Mouse (Mus musculus): ENCODE measurements around the gene Zfp433. TPM values are rescaled to one million over a fixed set of nuclear protein-coding genes. Genes with fewer than 3 reads are reported as not detected.

The Zfp433 gene
- total RNA-seq (2023): 10 to 100 TPM in 1 of 2 experiments, 1 to 10 TPM in 1; 9.9 to 10.1 TPM

GRCm38 (mm10) chr10:81704531-81705301 is at the start of gene Zfp433:
Gene Zfp433 (plus strand): TSS chr10:81704825.

DNA sequence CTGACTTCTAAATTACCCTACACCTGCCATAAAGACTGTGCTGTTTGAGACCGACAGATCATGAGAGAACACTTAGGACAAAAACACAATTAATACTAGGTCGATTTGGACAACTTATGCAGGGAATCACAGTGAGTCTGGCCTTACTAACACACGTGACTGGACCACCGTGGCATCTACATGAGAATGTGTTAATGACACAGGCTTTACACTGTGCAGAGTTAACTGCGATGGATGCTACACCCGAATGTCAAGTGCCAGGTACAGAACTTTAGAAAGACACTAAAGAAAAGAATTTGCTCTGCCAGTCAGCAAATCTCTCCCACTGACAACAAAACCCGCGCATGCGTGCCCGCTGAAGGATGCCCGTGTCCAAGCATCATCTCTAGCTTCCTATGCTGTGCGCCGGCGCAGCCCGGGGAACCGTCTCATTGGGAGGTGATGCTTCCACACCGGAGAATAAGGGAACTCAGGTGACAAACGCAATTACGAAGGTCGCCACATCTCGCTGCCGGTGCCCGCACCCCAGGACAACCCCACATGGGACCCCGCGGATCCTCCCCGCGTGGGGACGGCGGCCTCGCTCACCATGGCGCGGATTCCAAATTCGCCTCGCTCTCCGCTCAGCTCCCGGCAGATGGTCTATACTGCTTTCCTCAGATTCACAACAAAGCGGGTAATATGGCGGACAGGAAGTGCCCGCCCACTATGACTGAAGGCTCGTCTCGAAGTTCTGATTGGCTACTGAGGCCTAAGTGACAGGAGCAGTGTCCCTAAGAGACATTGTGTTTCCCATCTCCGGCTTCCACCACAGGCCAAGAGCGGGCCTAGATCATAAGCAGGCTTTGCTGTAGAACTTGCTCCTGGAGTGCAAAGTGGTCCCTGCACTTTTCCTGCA is 66.1 kb downstream of the Zfp433 start, which contains the start of gene Gm3055:
Gm3055 (minus strand) TSS at position 656 of the 898 bp plus-strand sequence.

Other genes with a start within 250 kb of the Zfp433 start
- gene Nfic, start 249.2 kb upstream of the Zfp433 start, total RNA-seq (2023): 10 to 100 TPM; 18.7 to 22.7 TPM
- gene Celf5, start 222.1 kb upstream of the Zfp433 start, total RNA-seq (2023): under 1 TPM in 1 of 2 experiments, not detected in 1; 0.44 TPM
- gene Ncln, start 208.4 kb upstream of the Zfp433 start, total RNA-seq (2023): 100 to 1,000 TPM; 203 to 223 TPM
- 100 to 1,000 TPM; 155 to 169 TPM for gene S1pr4, start 204.7 kb upstream of the Zfp433 start, total RNA-seq (2023)
- gene Gna15, start 180.6 kb upstream of the Zfp433 start, total RNA-seq (2023): 10 to 100 TPM; 12.5 to 23.0 TPM
- gene Gna11, start 159.6 kb upstream of the Zfp433 start, total RNA-seq (2023): 10 to 100 TPM; 26.8 to 35.6 TPM
- 100 to 1,000 TPM; 555 to 631 TPM for gene Aes, start 145.3 kb upstream of the Zfp433 start, total RNA-seq (2023)
- gene Tle2, start 130.3 kb upstream of the Zfp433 start, total RNA-seq (2023): 1 to 10 TPM; 5.1 to 5.2 TPM
- gene Tle6, start 103.8 kb upstream of the Zfp433 start, total RNA-seq (2023): 1 to 10 TPM in 1 of 2 experiments, not detected in 1; 1.6 TPM
- 1 to 10 TPM; 3.2 to 3.6 TPM for gene BC025920, start 98.6 kb upstream of the Zfp433 start, total RNA-seq (2023)
- gene Sirt6, start 77.0 kb upstream of the Zfp433 start, total RNA-seq (2023): 10 to 100 TPM; 23.1 to 24.3 TPM
- 1 to 10 TPM; 3.5 to 4.3 TPM for gene Ankrd24, start 76.3 kb upstream of the Zfp433 start, total RNA-seq (2023)
- gene Gm10778, start 55.8 kb upstream of the Zfp433 start, total RNA-seq (2023): 1 to 10 TPM; 2.5 to 2.6 TPM
- gene Gm3055, start 66.3 kb downstream of the Zfp433 start, total RNA-seq (2023): 1 to 10 TPM; 1.6 to 3.4 TPM
- 1 to 10 TPM; 2.6 to 3.5 TPM for gene Gm4767, start 107.4 kb downstream of the Zfp433 start, total RNA-seq (2023)
- 1 to 10 TPM in 1 of 2 experiments, not detected in 1; 1.3 TPM for gene Gm32687, start 159.1 kb downstream of the Zfp433 start, total RNA-seq (2023)
- gene Zfp781, start 225.7 kb downstream of the Zfp433 start, total RNA-seq (2023): 1 to 10 TPM; 2.4 to 2.9 TPM

Data from T-cell, adult 66 days (primary cell).